ENCODE assay signal across 9 mouse cellular contexts in genomic region chr8:11755873-11756272, GRCm38 (mm10). TPM values are rescaled to one million over a fixed set of nuclear protein-coding genes. Genes with fewer than 3 reads are reported as not detected.
DNase-seq lines count a peak whose midpoint lies in the region; ATAC-seq and TF ChIP-seq lines count a peak whose summit lies in the region.
"Had no signal": no experiment of that assay in that cellular context is flagged by ENCODE, and none has a peak within 500 bp of the region (broad histone marks: within the 10 kb centered on the region; RNA-seq: fewer than 3 reads in every experiment).

No protein-coding gene starts in this region.

- peaks cover 5% of the 10 kb centered on the region; the same call in 1 of the 2 replicates for H3K4me1 ChIP-seq in kidney, adult 2 months (ENCODE audit: control insufficient read depth, insufficient read depth, low read length)
- H3K4me1 ChIP-seq in kidney, embryonic 14.5 days (ENCODE audit: control insufficient read depth, insufficient read depth, low read length) = peaks cover 14% of the 10 kb centered on the region
- peaks cover 33% of the 10 kb centered on the region for H3K4me1 ChIP-seq in G1E (ENCODE audit: insufficient read depth, low read depth, low read length)

- no peak overlapping the region for H3K4me2 ChIP-seq in kidney, embryonic 14.5 days (replicated peaks; ENCODE audit: low read depth, low read length)

- H3K27ac ChIP-seq in kidney, adult 2 months (ENCODE audit: insufficient read depth, low read depth, low read length) = no peak overlapping the region
- H3K27ac ChIP-seq in kidney, embryonic 14.5 days (ENCODE audit: low read depth, low read length) = no peak overlapping the region

- no peak overlapping the region for H3K4me3 ChIP-seq in kidney, adult 2 months (ENCODE audit: insufficient read depth, low read depth, low read length)
- H3K4me3 ChIP-seq in kidney, embryonic 14.5 days (ENCODE audit: low read length) = no peak overlapping the region
- no peak overlapping the region for H3K4me3 ChIP-seq in G1E (ENCODE audit: low read depth, low read length)

- 14% methylated on average over 5 of the region's 5 CpGs for WGBS in kidney, adult 2 months
- WGBS in kidney, embryonic 14.5 days = 20% methylated on average over 5 of the region's 5 CpGs

- ATAC-seq in kidney, embryonic 14.5 days (ENCODE audit: low FRiP score, low TSS enrichment) = no peak
- no peak for ATAC-seq in G1E (ENCODE audit: extremely low read depth, insufficient number of reproducible peaks, low FRiP score, poor library complexity, severe bottlenecking)

- no peak overlapping the region for H3K9ac ChIP-seq in kidney, embryonic 14.5 days (ENCODE audit: low read depth, low read length)

- H3K27me3 ChIP-seq in kidney, adult 2 months (replicated peaks; ENCODE audit: control insufficient read depth, insufficient read depth, low read length) = no peaks in the 10 kb centered on the region
- no peaks in the 10 kb centered on the region for H3K27me3 ChIP-seq in kidney, embryonic 14.5 days (ENCODE audit: control insufficient read depth, insufficient read depth, low read length)
- H3K27me3 ChIP-seq in G1E (ENCODE audit: insufficient read depth, low read length) = peaks cover 11% of the 10 kb centered on the region

- no peak for TF ChIP-seq POLR2A in kidney, adult 2 months (IDR thresholded peaks at IDR 0.05; ENCODE audit: low read depth, low read length)

- TF ChIP-seq CTCF in kidney, adult 2 months (conservative IDR thresholded peaks at IDR 0.05; ENCODE audit: insufficient read depth, insufficient read length, low read depth, low read length) = peak; percentile 44
- peak; percentile 50 for TF ChIP-seq CTCF in G1E (IDR thresholded peaks at IDR 0.05; ENCODE audit: low read depth, low read length)

- no peaks in the 10 kb centered on the region for H3K9me3 ChIP-seq in kidney, embryonic 14.5 days (ENCODE audit: control insufficient read depth, low read length)
- no peaks in the 10 kb centered on the region for H3K9me3 ChIP-seq in G1E (replicated peaks)

- H3K36me3 ChIP-seq in kidney, adult 2 months (ENCODE audit: control insufficient read depth, insufficient read depth, low read length) = no peaks in the 10 kb centered on the region
- H3K36me3 ChIP-seq in kidney, embryonic 14.5 days (ENCODE audit: control insufficient read depth, insufficient read depth, low read length) = no peaks in the 10 kb centered on the region
- H3K36me3 ChIP-seq in G1E (replicated peaks) = peaks cover 6% of the 10 kb centered on the region

- peak; percentile 87 for DNase-seq in kidney, adult 2 months
- peak; percentile 62 for DNase-seq in G1E (ENCODE audit: low spot score)
- peak; percentile 82 for DNase-seq in c-Kit-positive CD71-positive TER-119-positive erythroid progenitor cells, embryonic 14.5 days (ENCODE audit: low spot score)
- peak; percentile 61 to 66 for DNase-seq in gastrocnemius, adult 8-10 months (ENCODE audit: low spot score in 2 of 2)
- peak; percentile 51 to 74 for DNase-seq in layer of hippocampus, adult 8-10 months (ENCODE audit: low spot score in 2 of 2)
- peak; percentile 73 to 82 for DNase-seq in monocyte, adult 2 months (ENCODE audit: low read depth in 1 of 2, low spot score in 2 of 2)
- DNase-seq in thymus, postnatal 0 days (ENCODE audit: low spot score) = peak; percentile 85

RNA-seq across cellular contexts. Expression of gene Arhgef7, which starts 28.4 kb away (rescaled TPM):
- polyA plus RNA-seq in kidney, adult 2 months (2012; rRNA removed) = 49.3 and 49.6 TPM in 2 replicates
- polyA plus RNA-seq in kidney, embryonic 14.5 days (2014; fragmentation: Nextera tagmentation; extraction: Ambion mirVana) = 25.1 and 37.3 TPM in 2 replicates
- total RNA-seq in G1E (2014; fragmentation: Nextera tagmentation) = 27.8 and 39.6 TPM in 2 replicates
- 13.5 and 14.7 TPM in 2 replicates for total RNA-seq in G1E (2017)
- polyA plus RNA-seq in G1E (2012) = 21.5 and 23.8 TPM in 2 replicates
- 10 to 100 TPM; 26.8 to 33.1 (median 29.5) TPM for total RNA-seq in gastrocnemius, adult 8-10 months (2022)
- 100 to 1,000 TPM; 103 to 127 (median 110) TPM for total RNA-seq in layer of hippocampus, adult 8-10 months (2022)
- 16.5 and 16.6 TPM in 2 replicates for polyA plus RNA-seq in thymus, postnatal 0 days (2015; fragmentation: Nextera tagmentation; extraction: Ambion mirVana)

RNA-seq across cellular contexts. Expression of gene 1700016D06Rik, which starts 55.0 kb away (rescaled TPM):
- polyA plus RNA-seq in kidney, adult 2 months (2012; rRNA removed) = not detected in 2 replicates
- polyA plus RNA-seq in kidney, embryonic 14.5 days (2014; fragmentation: Nextera tagmentation; extraction: Ambion mirVana) = not detected in 2 replicates
- total RNA-seq in G1E (2014; fragmentation: Nextera tagmentation) = not detected in 2 replicates
- 0.22 TPM in 1 of 2 replicates, not detected in the other for total RNA-seq in G1E (2017)
- not detected in 2 replicates for polyA plus RNA-seq in G1E (2012)
- total RNA-seq in gastrocnemius, adult 8-10 months (2022) = not detected
- total RNA-seq in layer of hippocampus, adult 8-10 months (2022) = not detected
- polyA plus RNA-seq in thymus, postnatal 0 days (2015; fragmentation: Nextera tagmentation; extraction: Ambion mirVana) = not detected in 2 replicates
- polyA plus RNA-seq: frontal cortex, adult 2 months had no signal
